Mouse (Mus musculus) thymus, adult 2 months (tissue): ENCODE results near the gene Prkg2.

Experiments used
- CTCF ChIP-seq: fragments of 200-500 bp; IDR thresholded peaks from 2 replicates; pipeline ENCODE4 v1.5.1; 2012; ENCODE audit warnings: mild to moderate bottlenecking, control low read depth, low read length, moderate library complexity, borderline replicate concordance; ENCODE audit not compliant: control insufficient read depth, poor library complexity, insufficient read depth; ENCODE audit errors: extremely low read depth
- POLR2A ChIP-seq: fragments of 200-500 bp; IDR thresholded peaks from 2 replicates; pipeline ENCODE4 v1.6.1; 2012; ENCODE audit warnings: mild to moderate bottlenecking, low read length, control low read depth, moderate library complexity; ENCODE audit not compliant: control insufficient read depth, poor library complexity, insufficient read depth; ENCODE audit errors: extremely low read depth

DNA sequence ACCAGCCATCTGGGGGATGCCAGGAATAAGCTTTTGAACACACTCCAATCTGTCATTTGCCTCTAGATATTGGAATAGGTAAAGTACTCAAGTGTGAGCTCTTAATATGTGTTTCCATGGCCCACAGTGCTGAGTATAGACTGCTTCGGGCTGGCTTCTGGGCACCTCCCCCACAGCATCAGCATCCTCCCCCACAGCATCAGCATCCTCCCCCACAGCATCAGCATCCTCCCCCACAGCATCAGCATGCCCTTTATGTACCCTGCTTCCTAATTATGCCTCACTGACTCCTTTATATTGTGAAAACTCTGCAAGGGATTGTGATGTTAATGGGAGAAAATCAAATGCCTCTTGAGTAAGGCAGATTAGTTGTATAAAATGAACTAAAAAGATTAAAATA, 49.5 kb downstream of the Prkg2 start:
- TF ChIP-seq CTCF (no peak), POLR2A (no peak)
